Mouse (Mus musculus) kidney, adult 2 months (tissue): ENCODE measurements around the gene Aplnr.

Experiments
- CTCF ChIP-seq: fragments of 200-500 bp; conservative IDR thresholded peaks from 2 replicates; pipeline ENCODE4 v1.5.1; 2011; ENCODE audit warnings: low read depth, mild to moderate bottlenecking, control low read depth, low read length, moderate library complexity, mixed read lengths; ENCODE audit not compliant: insufficient read depth, insufficient read length
- POLR2A ChIP-seq: fragments of 200-500 bp; IDR thresholded peaks from one replicate; pipeline ENCODE4 v1.6.1; 2011; ENCODE audit warnings: low read depth, low read length, control low read depth

DNA sequence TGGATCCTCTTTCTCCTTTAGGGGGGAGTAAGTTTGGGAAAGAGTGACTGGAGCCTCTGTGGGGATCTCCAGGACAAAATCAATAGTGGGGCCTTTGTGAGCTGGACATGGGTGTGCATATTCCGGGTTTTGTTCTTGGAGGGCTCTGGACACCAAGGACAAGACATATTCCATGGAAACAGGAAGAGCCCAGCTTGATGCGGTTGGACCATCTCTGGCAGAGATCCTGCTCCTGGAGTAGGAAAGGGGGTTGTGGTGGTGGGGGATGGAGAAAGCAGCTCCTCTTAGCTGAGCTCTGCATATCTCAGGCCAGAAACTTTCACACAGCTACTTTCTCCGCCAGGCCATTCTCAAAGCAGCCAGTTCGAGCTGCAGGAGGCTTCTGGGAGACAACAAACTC lies 3.4 kb downstream of the Aplnr start:
- TF ChIP-seq POLR2A (no peak), CTCF (no peak)
